Mouse (Mus musculus) liver, embryonic 15.5 days (tissue): Measurements from ENCODE around the gene Kmt5a. TPM values are rescaled to one million over a fixed set of nuclear protein-coding genes. Genes with fewer than 3 reads are reported as not detected.

Source experiments
- ATAC-seq: fragments of 200-750 bp; cut with Nextera tagmentation; 2 replicates; pipeline ENCODE4 v1.8.0; 2017; ENCODE audit warnings: moderate number of reproducible peaks, mild to moderate bottlenecking, moderate library complexity; ENCODE audit not compliant: insufficient read depth
- H3K27ac ChIP-seq: fragments of 300-500 bp; sonication (generic); replicated peaks from 2 replicates; pipeline ENCODE4 v1.5.1; 2015; ENCODE audit warnings: mild to moderate bottlenecking, inconsistent platforms
- H3K27me3 ChIP-seq: fragments of 300-500 bp; sonication (generic); 2 replicates; pipeline ENCODE4 v1.6.1; 2015; ENCODE audit warnings: mild to moderate bottlenecking, inconsistent platforms
- H3K36me3 ChIP-seq: fragments of 300-500 bp; sonication (generic); replicated peaks from 2 replicates; pipeline ENCODE4 v1.6.1; 2015; ENCODE audit warnings: moderate library complexity, mild to moderate bottlenecking, inconsistent platforms
- H3K4me1 ChIP-seq: fragments of 300-500 bp; sonication (generic); replicated peaks from 2 replicates; pipeline ENCODE4 v1.6.1; 2015; ENCODE audit warnings: inconsistent platforms
- H3K4me2 ChIP-seq: fragments of 300-500 bp; sonication (generic); 2 replicates; pipeline ENCODE4 v1.6.1; 2015; ENCODE audit warnings: moderate library complexity, mild to moderate bottlenecking, inconsistent platforms
- H3K4me3 ChIP-seq: fragments of 300-500 bp; sonication (generic); replicated peaks from 2 replicates; pipeline ENCODE4 v1.5.1; 2015; ENCODE audit warnings: mild to moderate bottlenecking, inconsistent platforms
- H3K9ac ChIP-seq: fragments of 300-500 bp; sonication (generic); 2 replicates; pipeline ENCODE4 v1.6.1; 2015; ENCODE audit warnings: moderate library complexity, mild to moderate bottlenecking, inconsistent platforms
- H3K9me3 ChIP-seq: fragments of 300-500 bp; sonication (generic); replicated peaks from 2 replicates; pipeline ENCODE4 v1.6.1; 2016; ENCODE audit warnings: inconsistent platforms
- WGBS: fragments of 180-500 bp; shearing (Covaris S2); methylation state at CpG from one replicate; pipeline ENCODE4 v1.1.7; 2015; ENCODE audit warnings: mixed read lengths; ENCODE audit not compliant: insufficient replicate concordance; 5-methylcytosine and 5-hydroxymethylcytosine counted together
- polyA plus RNA-seq: library from polyadenylated mRNA; unstranded; fragments of >200 nt; fragmentation: Nextera tagmentation; extraction: Ambion mirVana; gene quantifications from 2 replicates; pipeline ENCODE4 v1.2.1, GENCODE M21; 2015

Gene Kmt5a
- polyA plus RNA-seq, 1 experiment from 2014 or later = 60.1 TPM

DNA sequence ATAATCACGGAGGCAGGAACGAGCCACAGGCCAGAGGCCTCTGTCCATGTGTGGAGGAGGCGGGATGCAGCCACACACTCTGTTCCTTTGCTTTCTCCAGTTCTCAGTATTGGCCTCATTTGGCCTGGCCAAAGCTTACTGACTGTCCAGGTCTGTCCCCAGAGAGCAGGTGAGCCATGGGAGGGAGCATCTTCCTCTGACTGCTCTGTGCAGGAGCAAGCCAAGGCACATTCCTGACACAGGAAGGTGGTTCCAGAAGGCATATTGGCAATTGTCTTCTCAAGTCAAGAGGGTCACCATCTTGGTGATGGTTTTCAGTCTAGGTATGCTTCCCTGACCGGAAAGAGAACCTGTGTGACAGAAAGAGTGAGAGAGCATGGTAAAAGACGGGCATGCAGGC is 23.7 kb downstream of the Kmt5a start:
- Histone ChIP-seq H3K4me3 (no peak overlapping the region), H3K4me1 (no peaks in the 10 kb centered on the region), H3K4me2 (no peak overlapping the region), H3K36me3 (peaks cover 64% of the 10 kb centered on the region), H3K9ac (no peak overlapping the region), H3K27me3 (no peaks in the 10 kb centered on the region), H3K27ac (no peak overlapping the region), H3K9me3 (no peaks in the 10 kb centered on the region)
- WGBS = 81% methylated on average over 5 of the region's 5 CpGs
- no peak for ATAC-seq

DNA sequence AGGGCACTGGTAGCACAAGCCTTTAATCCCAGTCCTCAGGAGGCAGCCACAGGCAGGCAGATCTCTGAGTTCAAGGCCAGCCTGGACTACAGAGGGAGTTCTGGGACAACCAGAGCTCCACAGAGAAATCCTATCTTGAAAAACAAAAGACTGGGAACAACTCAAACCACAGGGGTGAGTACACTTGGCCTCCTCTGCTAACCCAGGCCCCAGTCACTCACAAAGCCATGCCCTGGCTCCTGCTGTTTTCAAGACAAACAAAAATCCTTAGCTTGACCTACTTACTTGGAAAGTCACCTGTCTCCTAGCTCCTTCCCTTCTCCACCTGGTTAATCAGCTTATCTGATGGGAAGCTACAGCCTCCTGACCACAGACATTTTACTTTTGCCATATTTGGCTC is 25.2 kb downstream of the Kmt5a start:
- no peak overlapping the region for H3K9ac ChIP-seq
- no peak overlapping the region for H3K27ac ChIP-seq
- H3K27me3 ChIP-seq = no peaks in the 10 kb centered on the region
- no peak overlapping the region for H3K4me3 ChIP-seq
- no peaks in the 10 kb centered on the region for H3K4me1 ChIP-seq
- H3K9me3 ChIP-seq = no peaks in the 10 kb centered on the region
- H3K4me2 ChIP-seq = no peak overlapping the region
- ATAC-seq = no peak
- peaks cover 63% of the 10 kb centered on the region for H3K36me3 ChIP-seq

DNA sequence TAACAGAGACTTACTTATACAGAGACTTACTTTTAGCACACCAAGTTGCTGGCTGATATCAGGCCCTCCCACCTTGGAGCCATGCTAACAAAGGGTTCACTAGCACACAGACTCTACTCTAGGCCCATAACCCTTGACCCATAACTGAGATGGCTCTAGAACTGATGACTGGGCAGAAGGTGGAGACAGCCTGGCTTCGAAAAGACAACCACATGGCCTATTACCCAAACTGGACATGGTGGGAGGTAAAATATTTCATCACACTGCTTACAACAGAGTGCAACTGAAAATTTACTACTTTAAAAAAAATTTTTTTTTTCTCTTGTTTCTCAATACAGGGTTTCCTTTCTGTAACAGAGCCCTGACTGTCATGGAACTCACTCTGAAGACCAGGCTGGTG is 28.0 kb downstream of the Kmt5a start:
- 73% methylated on average over 1 of the region's 1 CpGs for WGBS

DNA sequence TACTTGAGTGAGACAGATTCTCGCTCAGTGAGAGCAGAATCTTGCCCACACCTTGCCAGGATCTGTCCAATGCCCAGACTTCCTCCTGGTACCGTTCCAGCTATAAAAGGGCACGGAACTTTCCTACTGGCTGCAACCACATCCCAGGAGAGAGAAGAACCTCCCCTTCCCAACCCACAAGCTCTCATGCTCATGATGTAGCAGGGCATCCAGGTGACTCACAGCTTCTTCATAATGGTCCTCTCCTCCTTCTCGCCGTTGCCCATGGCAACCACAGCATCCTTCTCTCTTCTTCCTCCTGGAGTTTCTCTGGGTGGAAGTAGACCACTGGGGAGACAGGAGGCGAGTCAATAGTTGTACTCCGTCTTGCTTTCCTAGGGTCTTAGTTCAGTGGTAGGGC is 28.6 kb downstream of the Kmt5a start:
- ATAC-seq = no peak
- WGBS = 78% methylated on average over 7 of the region's 7 CpGs
- Histone ChIP-seq H3K4me1 (0 out of 2 replicates have a peak, but pooled peaks cover 5% of the 10 kb centered on the region), H3K27me3 (no peaks in the 10 kb centered on the region), H3K27ac (no peak overlapping the region), H3K36me3 (peaks cover 29% of the 10 kb centered on the region), H3K9ac (no peak overlapping the region), H3K9me3 (no peaks in the 10 kb centered on the region), H3K4me3 (no peak overlapping the region), H3K4me2 (no peak overlapping the region)

More for the DNA sequence above, 28.0 kb downstream of the Kmt5a start:
- ATAC-seq = no peak
- H3K36me3 ChIP-seq = peaks cover 35% of the 10 kb centered on the region
- H3K4me2 ChIP-seq = no peak overlapping the region
- no peak overlapping the region for H3K4me3 ChIP-seq
- no peaks in the 10 kb centered on the region for H3K9me3 ChIP-seq
- H3K9ac ChIP-seq = no peak overlapping the region
- H3K27me3 ChIP-seq = no peaks in the 10 kb centered on the region
- 0 out of 2 replicates have a peak overlapping the region, but pooled peaks have one; percentile 6 for H3K27ac ChIP-seq
- 0 out of 2 replicates have a peak, but pooled peaks cover 2% of the 10 kb centered on the region for H3K4me1 ChIP-seq

DNA sequence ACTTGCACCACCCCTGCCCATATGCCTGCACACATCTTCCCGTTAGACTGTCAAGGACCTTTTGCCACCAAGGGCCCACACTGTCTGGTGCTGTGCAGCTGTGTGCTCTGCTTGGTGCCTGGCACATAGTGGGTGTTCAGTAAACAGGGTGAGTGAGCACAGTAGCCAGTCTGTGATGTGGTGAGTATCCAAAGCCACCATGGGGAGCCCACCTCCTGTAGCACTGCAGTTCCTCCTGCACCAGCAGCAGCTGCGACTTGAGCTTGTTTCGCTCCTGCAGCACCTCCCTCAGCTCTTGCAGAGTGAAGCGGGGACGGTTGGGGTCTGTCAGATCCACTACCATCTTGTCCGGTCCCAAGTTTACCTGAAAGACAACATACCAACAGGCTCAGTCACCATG is 29.8 kb downstream of the Kmt5a start:
- Histone ChIP-seq H3K27ac (no peak overlapping the region), H3K4me3 (no peak overlapping the region), H3K9ac (no peak overlapping the region), H3K4me1 (0 out of 2 replicates have a peak, but pooled peaks cover 8% of the 10 kb centered on the region), H3K4me2 (no peak overlapping the region), H3K36me3 (peaks cover 23% of the 10 kb centered on the region), H3K9me3 (no peaks in the 10 kb centered on the region), H3K27me3 (no peaks in the 10 kb centered on the region)
- WGBS = 80% methylated on average over 6 of the region's 6 CpGs
- ATAC-seq = no peak

DNA sequence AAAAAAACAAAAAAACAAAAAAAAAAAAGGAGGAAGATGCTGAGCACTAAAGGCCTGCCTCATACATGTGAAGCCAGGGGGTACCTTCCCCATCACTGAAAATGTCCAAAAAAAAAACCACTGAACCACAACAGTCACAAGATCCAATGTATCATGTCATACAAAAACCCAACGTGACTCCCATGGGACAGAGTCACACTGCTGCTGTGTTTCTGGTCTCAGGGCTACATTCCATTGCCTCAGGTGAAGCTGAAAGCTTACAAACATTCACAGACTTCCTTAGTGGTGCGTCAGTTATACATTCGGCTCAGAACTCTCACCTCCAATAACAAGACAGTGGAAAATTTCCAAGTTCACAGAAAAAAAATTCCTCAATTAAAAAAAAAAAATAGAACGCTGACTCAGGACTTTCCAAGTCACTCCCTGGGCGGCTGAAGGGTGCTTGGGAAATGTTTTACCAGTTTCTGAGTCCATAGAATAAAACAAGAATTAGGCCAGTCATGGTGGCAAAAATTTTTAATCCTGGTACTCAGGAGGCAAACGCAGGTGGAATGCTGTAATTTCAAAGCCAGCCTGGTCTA is 31.0 kb downstream of the Kmt5a start:
- WGBS = 65% methylated on average over 6 of the region's 6 CpGs
- H3K4me1 ChIP-seq = peaks cover 15% of the 10 kb centered on the region
- H3K27me3 ChIP-seq = no peaks in the 10 kb centered on the region
- H3K27ac ChIP-seq = no peak overlapping the region
- no peak for ATAC-seq
- H3K4me3 ChIP-seq = no peak overlapping the region
- H3K36me3 ChIP-seq = peaks cover 23% of the 10 kb centered on the region
- H3K9ac ChIP-seq = no peak overlapping the region
- no peaks in the 10 kb centered on the region for H3K9me3 ChIP-seq
- H3K4me2 ChIP-seq = no peak overlapping the region

DNA sequence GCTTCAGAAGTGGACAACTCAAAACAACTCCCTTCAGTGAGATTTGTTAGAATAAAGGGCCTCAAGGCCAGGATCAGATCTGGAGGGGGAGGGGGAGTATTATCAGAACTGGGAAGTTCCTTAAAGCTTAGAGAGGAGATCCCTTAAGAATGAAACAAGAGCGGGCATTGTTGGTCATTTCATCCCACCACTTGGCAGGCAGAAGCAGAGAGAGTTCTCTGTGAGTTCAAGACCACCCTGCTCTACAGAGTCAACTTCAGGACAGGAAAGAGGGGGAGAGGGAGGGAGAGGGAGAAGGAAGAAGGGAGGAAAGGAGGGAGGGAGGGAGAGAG is 39.1 kb downstream of the Kmt5a start:
- 68% methylated on average over 1 of the region's 1 CpGs for WGBS
- peak overlapping the region; percentile 74; the same call in 1 of the 2 replicates for H3K4me3 ChIP-seq
- no peak for ATAC-seq
- H3K27me3 ChIP-seq = no peaks in the 10 kb centered on the region
- peak overlapping the region; percentile 68 for H3K27ac ChIP-seq
- peak overlapping the region; percentile 90; the same call in 1 of the 2 replicates for H3K4me2 ChIP-seq
- no peak overlapping the region for H3K9ac ChIP-seq
- H3K9me3 ChIP-seq = no peaks in the 10 kb centered on the region
- no peaks in the 10 kb centered on the region for H3K36me3 ChIP-seq
- peaks cover 63% of the 10 kb centered on the region for H3K4me1 ChIP-seq

DNA sequence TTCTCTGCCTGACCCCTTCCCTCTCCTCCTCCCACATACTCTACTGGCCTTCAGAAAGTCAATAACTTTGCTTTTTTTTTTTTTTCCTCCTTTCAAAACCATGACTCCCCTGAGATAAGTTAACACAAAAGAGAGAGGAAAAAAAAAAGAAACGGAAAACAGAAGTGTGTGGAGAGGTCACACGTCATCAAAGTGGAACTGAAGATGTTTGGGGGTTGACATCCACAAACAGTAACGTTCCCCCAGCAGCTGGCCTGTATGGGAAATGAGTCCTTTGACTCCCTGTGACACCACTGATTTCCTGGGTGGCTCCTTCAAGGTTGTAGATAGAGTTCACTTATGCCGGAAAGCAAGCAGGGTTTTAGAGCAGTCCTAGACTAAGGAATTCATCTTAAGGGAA is 40.4 kb downstream of the Kmt5a start:
- peaks cover 72% of the 10 kb centered on the region for H3K4me1 ChIP-seq
- peak overlapping the region; percentile 56 for H3K27ac ChIP-seq
- 54% methylated on average over 4 of the region's 4 CpGs for WGBS

DNA sequence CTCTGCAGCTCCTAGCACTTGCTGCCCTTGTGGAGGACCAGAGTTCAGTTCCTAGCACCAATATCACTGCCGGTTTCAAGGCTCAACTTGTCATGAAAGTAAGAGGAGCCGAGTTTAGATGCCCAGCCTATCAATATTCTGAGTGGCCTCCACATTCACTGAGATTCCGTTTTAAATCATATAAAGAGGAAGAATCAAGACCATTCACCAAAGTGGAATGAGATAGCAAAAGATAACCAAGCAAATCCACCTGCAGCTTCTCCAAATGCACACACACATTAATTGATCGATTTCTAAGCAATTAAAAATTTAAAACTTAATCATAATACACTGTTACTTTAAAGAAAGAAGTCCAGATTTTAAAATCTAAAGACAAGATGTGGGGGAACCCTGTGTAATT is 42.0 kb downstream of the Kmt5a start:
- 76% methylated on average over 4 of the region's 4 CpGs for WGBS
- ATAC-seq = no peak
- H3K4me1 ChIP-seq = peaks cover 59% of the 10 kb centered on the region

More for the DNA sequence above, 40.4 kb downstream of the Kmt5a start:
- Histone ChIP-seq H3K36me3 (no peaks in the 10 kb centered on the region), H3K9me3 (no peaks in the 10 kb centered on the region), H3K9ac (no peak overlapping the region), H3K4me3 (no peak overlapping the region), H3K27me3 (no peaks in the 10 kb centered on the region), H3K4me2 (no peak overlapping the region)
- ATAC-seq = no peak

DNA sequence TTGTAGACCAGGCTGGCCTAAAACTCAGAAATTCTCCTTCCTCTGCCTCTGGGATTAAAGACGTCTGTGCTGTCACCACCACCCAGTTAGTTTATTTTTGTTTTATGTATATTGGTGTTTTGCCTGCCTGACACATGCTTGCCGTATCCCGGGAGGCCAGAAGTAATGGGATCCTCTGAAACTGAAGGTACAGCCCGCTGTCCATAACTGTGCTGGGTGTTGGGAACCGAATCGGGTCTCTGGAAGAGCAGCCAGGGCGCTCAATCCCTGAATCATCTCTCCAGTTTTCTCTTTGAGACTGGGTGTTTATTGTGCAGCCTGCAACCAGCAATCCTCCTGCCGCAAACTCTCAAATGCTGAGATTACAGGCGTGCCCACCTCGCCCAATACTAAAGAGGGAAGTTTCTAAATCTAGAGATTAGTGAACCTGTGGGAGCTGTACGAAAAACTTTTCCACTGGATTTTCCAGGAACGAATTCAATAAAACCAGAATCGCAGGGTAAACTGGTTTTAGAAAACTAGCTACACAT is 42.8 kb downstream of the Kmt5a start:
- peaks cover 52% of the 10 kb centered on the region for H3K4me1 ChIP-seq
- H3K36me3 ChIP-seq = no peaks in the 10 kb centered on the region
- H3K27me3 ChIP-seq = no peaks in the 10 kb centered on the region
- H3K4me2 ChIP-seq = peak overlapping the region; percentile 79
- H3K4me3 ChIP-seq = peak overlapping the region; percentile 79
- H3K27ac ChIP-seq = peak overlapping the region; percentile 97
- H3K9ac ChIP-seq = peak overlapping the region; percentile 83
- no peaks in the 10 kb centered on the region for H3K9me3 ChIP-seq
- ATAC-seq = no peak
- WGBS = 6% methylated on average over 13 of the region's 13 CpGs

More for the DNA sequence above, 42.0 kb downstream of the Kmt5a start:
- Histone ChIP-seq H3K9ac (no peak overlapping the region), H3K27ac (no peak overlapping the region), H3K27me3 (no peaks in the 10 kb centered on the region), H3K36me3 (no peaks in the 10 kb centered on the region), H3K4me3 (no peak overlapping the region), H3K4me2 (no peak overlapping the region), H3K9me3 (no peaks in the 10 kb centered on the region)

DNA sequence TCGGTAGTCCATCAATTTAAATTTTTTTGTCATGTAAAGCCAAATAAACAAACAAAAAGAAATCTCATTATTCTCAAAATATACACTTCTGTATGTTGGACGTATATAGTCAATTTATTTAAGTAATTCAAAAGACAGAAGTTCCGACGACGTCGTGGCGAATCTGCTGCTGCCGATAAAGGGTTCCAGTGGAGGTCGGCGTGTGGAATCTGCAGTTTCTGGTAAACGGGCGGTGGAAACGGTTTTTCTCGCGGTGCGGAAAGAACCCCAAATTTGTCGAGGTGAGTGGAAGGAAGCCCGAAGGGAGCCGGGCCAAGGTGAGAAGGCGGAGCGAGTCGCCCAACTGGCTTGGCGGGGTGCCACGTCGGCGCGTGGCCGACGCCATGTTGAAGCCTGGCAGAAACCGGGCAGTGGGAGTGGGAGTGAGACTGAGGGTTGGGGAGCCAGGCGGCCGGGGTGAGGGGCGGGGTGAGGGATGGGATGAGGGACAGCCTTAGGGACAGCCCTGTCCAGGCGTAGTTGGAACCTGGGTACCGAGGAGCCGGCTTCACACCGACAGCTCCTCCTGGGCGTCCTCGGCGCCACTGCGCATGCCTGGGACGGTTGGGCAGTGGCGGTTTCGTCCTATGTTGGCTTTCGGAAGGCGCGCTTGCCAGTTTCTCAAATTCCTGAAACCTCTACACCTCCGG is 43.4 kb downstream of the Kmt5a start, which contains the start of gene Snrnp35:
Gene Snrnp35 (plus strand): TSS at position 169 of the 689 bp plus-strand sequence.
- peak within 1 kb of the TSS; percentile 79 for H3K4me2 ChIP-seq
- peak within 1 kb of the TSS; percentile 83 for H3K9ac ChIP-seq
- peak within 1 kb of the TSS; percentile 79 for H3K4me3 ChIP-seq
- H3K27me3 ChIP-seq = no peaks in the 10 kb centered on the region
- WGBS = under 1% methylated on average over 48 of the region's 48 CpGs
- H3K27ac ChIP-seq = peak within 1 kb of the TSS; percentile 97
- peaks cover 46% of the 10 kb centered on the region for H3K4me1 ChIP-seq
- no peaks in the 10 kb centered on the region for H3K9me3 ChIP-seq
- peak; percentile 81 for ATAC-seq
- no peaks in the 10 kb centered on the region for H3K36me3 ChIP-seq
